Mouse (Mus musculus) layer of hippocampus, postnatal 14 days (tissue): ENCODE measurements around the gene Setd7. TPM values are rescaled to one million over a fixed set of nuclear protein-coding genes. Genes with fewer than 3 reads are reported as not detected.

ENCODE experiments used
- DNase-seq, 2 experiments: peaks; one replicate each; pipeline ENCODE4 v3.0.0; 2021 to 2022; ENCODE audit warnings: low spot score in 2 of 2, mixed read lengths in 1 of 2
- total RNA-seq, 2 experiments: library from RNA; stranded (reverse); gene quantifications; 2 replicates each; pipeline ENCODE4 v1.2.3; 2021

Gene Setd7
- total RNA-seq, 2 experiments from 2014 or later = 88.8 to 95.4 TPM

- peak; percentile 73 to 86 for DNase-seq
Observed at GRCm38 (mm10) chr3:51559594-51560450, 857 bp downstream of the Setd7 start.

GRCm38 (mm10) chr3:51555583-51555982 is 5.1 kb downstream of the Setd7 start:
- DNase-seq = no peak

DNA sequence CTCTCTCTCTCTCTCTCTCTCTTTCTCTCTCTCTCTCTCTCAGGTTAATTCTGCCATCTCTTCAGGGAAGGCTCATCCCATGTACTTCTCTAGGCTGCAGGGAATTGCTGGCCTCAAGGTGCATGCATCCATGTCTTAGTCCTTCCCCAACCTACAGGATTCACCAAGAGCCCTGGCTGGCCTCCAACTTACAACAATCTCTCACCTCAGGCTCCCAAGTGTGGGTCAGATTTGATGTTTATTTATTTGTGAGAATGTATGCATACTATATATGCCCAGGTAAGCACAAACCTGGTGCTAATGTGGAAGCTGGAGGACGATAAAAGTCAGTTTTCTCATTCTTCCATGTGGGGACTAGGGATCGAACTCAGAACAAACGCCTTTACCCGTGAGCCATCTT is 5.8 kb downstream of the Setd7 start:
- no peak for DNase-seq

GRCm38 (mm10) chr3:51554067-51554466 is 6.6 kb downstream of the Setd7 start:
- no peak for DNase-seq

GRCm38 (mm10) chr3:51553497-51553875 is 7.2 kb downstream of the Setd7 start:
- peak; percentile 43 to 82 for DNase-seq

DNA sequence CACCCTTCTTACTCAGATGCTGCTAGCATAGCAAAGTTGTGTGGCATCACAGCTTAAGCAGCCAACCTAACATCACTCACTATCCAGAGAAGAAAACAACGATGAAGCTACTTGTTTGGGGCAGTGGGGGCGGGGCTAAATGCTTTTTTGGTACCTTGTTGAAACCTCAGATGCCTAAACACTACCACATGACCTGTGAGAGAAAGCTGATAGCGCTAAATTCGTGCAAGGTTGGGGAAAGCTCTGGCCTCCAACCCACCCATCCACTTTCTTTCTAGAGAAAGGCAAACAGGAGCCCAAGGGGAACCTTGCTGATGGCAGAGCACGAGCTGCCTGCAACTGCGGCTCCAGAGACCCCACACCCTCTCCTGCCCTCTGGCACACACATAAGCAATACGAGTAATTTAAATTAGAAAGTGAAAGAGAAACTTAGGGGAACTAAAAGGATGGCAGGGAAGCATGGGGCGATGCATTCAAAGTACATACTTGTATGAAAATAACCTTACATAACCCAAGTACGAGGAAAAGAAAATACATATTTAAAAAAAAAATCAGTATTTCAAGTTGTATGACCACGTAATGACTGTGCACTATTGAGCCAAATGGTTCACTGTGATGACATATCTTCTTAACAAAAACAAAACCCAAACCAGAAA is 7.7 kb downstream of the Setd7 start:
- no peak for DNase-seq

GRCm38 (mm10) chr3:51552197-51552596 is 8.5 kb downstream of the Setd7 start:
- DNase-seq = no peak

DNA sequence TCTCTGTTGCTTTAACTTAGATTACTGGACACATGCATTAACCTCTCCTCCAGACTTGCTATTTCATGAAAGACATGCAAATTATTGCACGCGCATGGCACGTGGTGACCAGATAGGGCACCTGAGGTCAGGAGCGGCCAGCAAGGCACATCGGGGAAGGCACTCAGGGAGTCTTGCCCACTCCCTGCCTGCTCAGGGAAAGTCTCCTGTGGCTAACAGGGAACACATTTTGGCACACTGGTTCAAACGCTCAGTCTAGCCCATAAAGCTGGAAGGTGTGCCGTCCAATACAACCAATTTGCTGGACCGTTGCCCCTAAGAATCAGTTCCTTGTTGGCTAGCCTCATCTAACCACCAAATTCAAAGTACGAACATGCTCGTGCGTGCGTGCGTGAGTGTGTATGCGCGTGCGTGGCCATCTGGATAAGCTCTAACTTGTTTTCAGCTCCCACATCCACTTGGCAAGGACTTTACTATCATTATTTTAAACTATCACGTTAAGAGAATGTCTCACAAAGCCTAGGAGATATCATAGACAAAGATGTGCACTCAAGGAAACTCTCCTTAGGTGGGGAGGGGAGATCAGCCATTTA is 11.6 kb downstream of the Setd7 start:
- DNase-seq = no peak

DNA sequence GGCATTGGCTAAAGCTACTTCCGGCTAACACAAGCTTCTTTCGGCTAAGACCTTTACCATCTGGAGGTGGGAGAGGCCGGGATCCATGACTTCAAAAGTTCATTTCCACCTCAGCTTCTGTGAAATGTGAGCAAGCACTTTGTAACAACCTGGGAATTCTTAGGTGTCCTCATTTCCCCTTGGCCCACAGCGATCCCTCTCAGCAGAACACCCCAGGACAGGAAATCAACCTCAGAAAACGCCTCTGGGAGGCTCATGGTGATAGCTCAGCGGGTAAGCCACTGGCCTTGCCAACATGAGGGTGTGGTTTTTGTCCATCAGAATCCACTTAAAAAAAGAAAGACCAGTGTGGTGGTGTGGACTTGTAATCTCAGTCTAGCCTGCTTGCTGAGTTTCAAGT is 13.1 kb downstream of the Setd7 start:
- no peak for DNase-seq

DNA sequence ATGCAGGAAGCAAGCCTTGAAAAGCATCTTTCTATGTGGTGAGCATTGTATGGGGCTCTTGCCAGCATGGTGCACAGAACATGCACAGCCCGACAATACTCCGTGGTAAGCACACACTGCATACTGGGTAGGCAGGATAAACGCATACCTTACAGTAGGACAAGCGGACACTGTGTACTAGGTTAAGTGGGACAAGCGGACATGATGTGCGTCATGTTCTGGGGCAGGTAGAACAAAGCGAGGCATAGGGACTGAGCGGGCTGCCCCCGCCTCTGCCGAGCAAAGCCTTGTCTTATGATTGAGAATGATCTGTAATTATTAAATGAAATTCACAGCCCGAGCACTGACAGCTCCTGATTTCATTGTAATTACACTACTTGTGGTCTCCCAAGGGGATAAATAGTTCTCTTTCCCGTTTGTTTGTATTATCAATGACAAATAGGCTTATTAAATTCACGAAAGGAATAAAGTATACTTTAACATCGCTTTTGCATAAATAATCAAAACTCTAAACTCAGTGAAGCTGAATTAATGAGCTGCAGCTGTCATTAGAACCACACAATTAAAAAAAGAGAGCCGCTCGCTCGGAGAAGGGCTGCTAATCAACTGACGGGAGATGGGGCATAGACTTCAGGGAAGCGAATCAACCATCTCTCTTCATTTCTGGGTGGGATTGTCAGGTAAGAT is 16.1 kb downstream of the Setd7 start:
- DNase-seq = no peak

DNA sequence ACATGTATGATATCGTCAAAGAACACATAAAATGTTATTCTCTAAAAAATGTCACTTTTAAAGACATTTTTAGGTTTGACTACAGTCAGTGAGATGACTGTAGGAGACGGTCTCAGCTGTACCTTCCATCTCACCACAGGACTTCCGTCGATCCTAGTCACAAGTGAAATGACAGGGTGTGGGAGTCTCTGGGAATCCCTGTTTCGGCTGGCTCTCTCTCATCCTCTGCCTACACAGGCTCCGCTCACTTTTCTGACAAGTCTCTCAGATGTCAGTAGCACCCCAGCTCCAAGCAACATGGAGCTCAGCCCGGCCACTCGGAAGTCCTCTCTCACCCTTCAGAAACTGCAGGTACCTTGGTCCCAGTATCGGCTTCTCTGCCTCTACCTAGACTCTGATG is 20.0 kb downstream of the Setd7 start:
- DNase-seq = no peak

GRCm38 (mm10) chr3:51539567-51540408 is 20.9 kb downstream of the Setd7 start:
- DNase-seq = peak; percentile 41 to 58

GRCm38 (mm10) chr3:51534013-51534412 is 26.7 kb downstream of the Setd7 start:
- DNase-seq = no peak

GRCm38 (mm10) chr3:51533573-51533972 is 27.1 kb downstream of the Setd7 start:
- DNase-seq = no peak

DNA sequence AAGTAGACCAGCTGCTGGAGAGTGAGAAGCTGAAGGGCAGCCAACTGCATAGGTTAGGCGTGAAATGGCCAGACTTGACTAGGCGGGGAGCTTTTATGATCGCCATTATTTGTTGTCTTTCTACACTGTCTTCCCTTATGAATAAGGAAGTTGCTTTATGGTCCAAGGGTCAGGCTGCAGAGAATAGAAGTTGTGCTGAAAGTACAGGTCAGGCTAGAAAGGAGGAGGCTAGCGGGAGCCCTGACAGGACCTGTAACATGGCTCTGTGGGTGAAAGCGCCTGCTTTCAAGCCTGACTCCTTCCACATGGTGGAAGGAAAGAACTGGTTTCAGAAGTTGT is 28.4 kb downstream of the Setd7 start:
- no peak for DNase-seq

DNA sequence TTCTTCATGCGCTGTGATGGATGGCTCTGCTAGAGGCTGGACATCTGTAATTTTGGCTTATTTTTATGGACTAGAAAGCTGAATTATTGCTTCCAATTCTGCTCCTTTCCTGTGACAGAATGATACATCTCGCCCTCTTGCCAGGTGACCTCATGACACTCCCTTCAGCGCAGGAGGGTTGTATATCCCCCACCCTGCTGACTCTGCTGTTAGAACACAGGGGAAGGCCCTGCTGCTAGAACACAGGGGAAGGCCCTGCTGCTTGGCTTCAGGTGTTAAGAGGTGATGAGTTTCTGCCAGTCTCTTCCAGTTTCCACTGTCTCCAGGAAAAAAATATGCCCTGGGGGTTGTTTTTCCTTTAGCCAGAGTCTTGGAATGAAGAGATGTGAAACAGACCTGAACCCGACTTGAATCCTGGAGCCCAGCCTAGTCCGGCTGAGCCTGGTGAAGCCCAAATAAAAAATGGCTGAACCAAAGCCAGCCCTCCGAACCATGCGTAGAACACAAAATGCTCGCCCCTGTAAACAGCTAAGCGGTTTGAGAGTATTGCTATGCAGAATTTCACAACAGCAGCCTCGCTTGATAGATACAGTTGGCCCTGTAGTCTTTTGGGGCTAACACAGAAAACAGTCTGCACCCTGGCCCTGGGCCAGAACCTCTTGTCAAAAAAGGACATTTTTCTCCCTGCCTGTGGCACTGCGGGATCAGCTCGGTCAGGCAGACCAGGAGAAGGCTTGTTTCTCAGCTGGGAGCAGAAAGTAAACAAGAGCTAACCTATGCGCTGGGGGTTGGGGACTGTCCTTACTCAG is 29.0 kb downstream of the Setd7 start:
- DNase-seq = peak; percentile 50 to 72

- no peak for DNase-seq
Observed at GRCm38 (mm10) chr3:51526891-51527290, 33.8 kb downstream of the Setd7 start.

GRCm38 (mm10) chr3:51525186-51525785 is 35.4 kb downstream of the Setd7 start:
- no peak for DNase-seq

DNA sequence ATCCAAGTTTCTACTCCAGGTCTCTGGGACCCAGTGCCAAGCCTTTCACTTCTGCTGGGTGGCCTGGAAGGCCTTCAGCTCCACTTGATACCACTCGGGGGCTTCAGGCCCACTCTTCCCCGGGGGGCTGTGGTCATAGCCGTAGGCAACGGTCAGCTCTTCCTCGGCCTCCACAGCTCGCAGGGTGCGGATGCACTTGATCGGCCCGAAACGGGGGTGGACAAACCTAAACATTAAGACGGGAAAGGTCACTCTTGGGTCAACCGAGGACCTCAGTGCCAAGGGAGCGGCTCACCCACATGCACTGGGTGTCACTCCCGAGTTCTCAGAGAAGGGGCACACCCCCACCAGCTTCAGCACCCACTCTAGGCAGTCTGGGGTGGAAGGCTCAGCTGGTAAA is 39.4 kb downstream of the Setd7 start:
- no peak for DNase-seq

- no peak for DNase-seq
Observed at GRCm38 (mm10) chr3:51518763-51519121, 41.9 kb downstream of the Setd7 start.
